Mouse (Mus musculus) adrenal gland, postnatal 10 days (tissue): ENCODE data around the gene Ngf. TPM values are rescaled to one million over a fixed set of nuclear protein-coding genes. Genes with fewer than 3 reads are reported as not detected.
A peak's percentile ranks its signal among the peaks of the same experiment; 100 is the strongest.

Experiments used
- DNase-seq: peaks from one replicate; pipeline ENCODE4 v3.0.0; 2021; ENCODE audit warnings: mixed read lengths
- long read RNA-seq, 2 experiments: library from polyadenylated mRNA; stranded (forward); transcript quantifications; one replicate each; pipeline ENCODE4 v2.0.0; 2021
- total RNA-seq, 2 experiments: library from RNA; stranded (reverse); gene quantifications; 2 replicates each; pipeline ENCODE4 v1.2.3; 2021

Gene Ngf
- total RNA-seq = 1 to 10 TPM; 2.7 to 3.1 TPM
- long read RNA-seq, experiment 1, partial matches to known transcripts = 2 of 3 reads
- long read RNA-seq, experiment 1, other reads (novel, unspliced or antisense) = 1 of 3 reads
- long read RNA-seq, experiment 2 = 0 reads

DNA sequence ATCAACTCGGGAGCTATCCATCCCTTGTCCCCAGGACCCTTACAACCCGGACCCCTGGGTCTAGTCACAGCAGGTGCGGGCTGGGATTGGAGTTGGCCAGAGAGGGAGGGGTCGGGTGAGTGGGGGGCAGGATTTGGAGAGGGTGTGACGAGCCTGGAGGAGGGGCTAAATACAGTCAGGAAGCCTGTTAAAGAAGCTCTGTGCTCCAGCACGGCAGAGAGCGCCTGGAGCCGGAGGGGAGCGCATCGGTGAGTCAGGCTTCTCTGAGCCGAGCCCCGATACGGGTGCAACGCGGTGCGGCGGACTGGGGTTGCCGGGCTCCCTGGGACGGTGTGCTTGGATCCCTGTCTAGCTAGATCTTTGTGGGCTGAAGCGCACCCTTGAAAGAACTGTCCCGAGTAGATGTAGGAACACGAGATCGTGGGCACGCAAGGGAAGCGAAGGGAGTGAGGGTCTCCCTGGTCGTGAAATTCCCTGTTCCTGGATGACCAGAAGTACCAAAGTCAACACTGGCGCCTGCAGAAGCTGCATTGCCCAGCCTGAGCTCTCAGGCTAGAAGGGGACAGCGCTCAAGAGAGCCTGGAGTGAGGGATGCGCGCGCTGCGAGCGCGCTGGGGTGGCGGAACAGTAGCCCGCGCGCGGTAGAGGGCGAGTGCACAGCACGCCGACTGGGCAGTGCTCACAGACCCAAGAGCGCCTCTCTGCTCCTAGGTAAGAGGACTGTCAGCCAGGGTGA, at the start of gene Ngf:
Gene Ngf (plus strand): TSS at position 207 of the 736 bp plus-strand sequence.
- peak; percentile 15 for DNase-seq

- DNase-seq = peak; percentile 46
Measured at GRCm38 (mm10) chr3:102445567-102445966, 24.2 kb upstream of the Ngf start.

DNA sequence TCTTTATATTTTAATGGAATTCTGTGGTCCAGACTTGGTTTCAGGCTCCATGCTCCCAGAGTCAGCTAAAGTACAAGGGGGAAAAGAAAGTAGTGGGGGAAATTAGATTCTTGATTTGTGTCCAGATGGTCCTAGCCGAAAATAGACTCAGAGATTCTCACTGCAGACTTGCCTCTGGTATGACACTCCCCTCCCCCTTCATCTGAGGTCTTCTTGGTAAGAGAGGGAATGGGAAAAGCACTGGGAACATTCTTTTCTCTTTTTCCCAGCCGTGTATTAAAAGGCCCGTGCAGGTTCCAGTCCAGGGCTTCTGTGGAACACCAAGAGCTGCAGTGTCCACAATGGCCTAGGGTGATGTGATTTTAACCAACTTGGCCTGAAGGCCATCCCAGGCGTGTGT, 23.0 kb upstream of the Ngf start:
- DNase-seq = no peak

DNA sequence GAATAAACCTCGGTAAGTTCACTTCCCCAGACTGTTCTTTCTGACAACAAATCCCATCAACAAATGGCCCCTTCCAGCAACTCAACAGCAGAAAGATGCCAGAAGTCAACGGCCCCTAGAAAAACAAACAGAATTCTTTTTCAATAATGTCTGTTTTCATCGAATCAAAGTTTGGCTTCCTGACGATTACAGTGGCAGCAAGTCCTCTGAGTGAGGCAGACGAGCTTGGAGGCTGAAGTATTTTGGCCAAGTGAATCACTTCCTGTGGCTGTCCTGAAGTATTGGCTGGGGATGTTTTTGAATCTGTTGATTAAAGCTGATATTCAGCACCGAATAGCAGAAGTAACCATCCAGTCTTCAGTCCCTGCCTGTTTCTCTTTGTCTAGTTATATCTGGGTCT, 15.2 kb upstream of the Ngf start:
- DNase-seq = no peak

DNA sequence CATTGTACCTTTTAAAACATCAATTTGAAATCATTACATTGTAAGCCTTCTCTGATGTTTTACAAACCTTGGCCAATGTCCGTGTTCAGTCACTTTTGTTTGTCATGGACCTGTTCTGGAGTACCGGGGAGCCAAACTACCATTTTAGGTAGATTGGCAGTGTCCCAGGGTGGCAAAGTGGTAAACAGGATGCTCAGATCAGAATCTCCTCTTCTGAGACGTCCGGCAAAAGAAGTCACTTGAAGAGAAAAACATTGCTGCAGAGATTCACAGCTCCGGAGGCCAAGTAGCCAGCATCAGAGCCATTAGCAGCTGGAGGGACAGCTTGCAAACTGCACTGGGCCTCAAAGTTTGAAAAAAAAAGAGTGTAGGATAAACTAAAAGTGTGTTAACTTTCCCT, 9.2 kb upstream of the Ngf start:
- no peak for DNase-seq

DNA sequence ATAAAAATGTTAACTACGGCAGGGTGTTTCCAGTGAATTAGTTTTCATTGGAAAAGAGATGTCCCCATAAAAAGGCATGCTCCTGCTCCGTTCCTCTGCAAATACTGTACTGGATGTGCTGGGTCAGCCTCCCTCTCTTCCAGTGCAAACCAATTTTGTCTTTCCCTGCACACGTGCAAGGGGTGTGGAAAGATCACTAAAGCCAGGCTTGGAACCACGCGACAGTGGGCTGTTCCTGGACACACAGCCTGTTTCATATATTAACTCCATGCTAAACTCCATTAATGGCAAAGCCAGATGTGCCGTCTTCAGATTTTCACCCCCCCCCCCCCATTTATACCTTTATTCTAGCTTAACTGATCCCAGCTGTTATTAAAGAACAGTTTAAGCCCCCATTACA, 8.7 kb upstream of the Ngf start:
- no peak for DNase-seq

DNA sequence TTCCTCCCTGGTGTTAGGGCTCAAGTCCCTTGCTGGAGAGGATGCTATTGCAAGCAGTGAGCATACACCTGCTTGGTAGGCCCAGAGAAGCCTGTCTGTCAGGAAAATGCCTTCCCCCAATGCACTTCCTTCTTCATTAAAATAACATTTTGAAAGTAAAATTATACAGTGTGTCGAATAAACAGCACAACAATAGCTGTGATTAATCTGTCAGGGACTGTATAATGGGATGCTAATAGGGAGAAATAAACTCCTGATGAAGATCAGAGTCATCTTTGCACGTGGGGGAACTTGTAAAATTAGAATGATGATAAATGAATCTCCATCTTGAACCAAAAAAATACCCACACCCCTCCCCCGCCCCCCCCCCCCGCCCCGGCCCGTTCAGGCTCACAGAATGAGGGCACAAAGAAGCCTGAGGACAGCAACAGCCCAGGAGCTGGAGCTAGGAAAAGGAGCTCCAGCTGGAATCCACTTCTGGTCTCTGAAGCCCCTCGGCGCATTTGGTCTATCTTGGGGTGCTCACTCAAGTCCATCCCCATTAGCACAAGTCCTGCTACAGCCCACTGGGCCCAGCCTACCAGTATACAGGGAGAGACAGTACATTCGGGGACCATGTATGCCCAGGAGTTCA, 6.9 kb upstream of the Ngf start:
- no peak for DNase-seq

- no peak for DNase-seq
Measured at GRCm38 (mm10) chr3:102463339-102463738, 6.4 kb upstream of the Ngf start.

DNA sequence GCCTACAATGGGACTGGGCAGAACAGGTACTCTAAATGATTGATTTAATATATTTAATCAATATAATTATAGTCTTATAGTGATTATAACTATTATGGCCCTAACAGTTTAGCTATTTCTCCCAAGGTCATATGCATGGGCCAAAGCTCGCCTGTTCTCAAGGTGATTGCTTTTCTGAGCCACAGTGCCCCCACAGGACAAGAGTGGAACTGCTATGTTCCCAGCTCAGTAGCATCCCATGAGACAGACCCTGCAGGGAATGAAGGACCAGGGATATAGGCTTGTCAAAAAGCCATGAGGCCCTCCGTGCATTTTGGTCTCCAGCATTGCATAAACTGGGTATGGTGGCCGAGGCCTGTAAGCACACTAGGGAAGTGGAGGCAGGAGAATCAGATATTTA, 3.1 kb upstream of the Ngf start:
- peak; percentile 74 for DNase-seq

DNA sequence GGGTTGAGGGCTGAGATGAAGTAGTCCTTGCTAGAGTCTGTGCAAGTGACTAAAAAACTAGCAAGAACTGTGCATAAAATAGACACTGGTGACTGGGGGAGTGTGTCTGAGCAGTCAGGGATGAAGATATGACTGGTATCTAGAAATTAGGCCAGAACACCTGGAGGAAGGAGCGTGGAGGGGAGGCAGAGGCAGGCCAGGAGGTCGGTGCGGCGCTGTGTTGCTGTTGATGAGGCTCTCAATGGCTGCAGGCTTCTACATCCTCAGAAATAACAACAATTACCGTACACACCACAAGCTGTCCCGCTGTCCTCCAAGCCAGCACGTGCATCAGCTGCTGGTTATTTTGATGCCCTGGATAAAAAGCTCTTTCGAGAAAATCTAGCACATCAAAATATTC, 2.6 kb upstream of the Ngf start:
- DNase-seq = no peak

- no peak for DNase-seq
Measured at GRCm38 (mm10) chr3:102471251-102471650, 1.5 kb downstream of the Ngf start.

DNA sequence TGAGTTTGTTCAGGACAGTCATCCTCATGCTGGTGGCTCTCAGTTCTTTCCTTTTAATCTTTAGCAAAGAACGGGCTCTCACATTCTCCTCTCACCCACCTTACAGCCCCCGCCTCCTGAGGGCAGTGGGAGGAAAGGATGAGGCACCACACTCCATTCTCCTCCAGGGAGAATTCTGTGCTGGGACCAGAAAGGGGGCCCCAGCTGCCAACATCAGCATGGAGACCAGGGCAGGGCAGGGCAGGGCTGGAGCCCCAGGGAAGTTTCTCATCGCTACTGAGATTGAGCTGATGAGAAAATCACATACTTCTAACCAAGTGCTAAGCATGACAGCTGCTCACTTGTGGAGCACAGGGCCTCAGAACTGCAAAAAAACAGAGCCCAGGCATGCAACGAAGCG, 2.1 kb downstream of the Ngf start:
- DNase-seq = no peak

GRCm38 (mm10) chr3:102474275-102475155, 4.8 kb downstream of the Ngf start:
- no peak for DNase-seq

- DNase-seq = no peak
Measured at GRCm38 (mm10) chr3:102477917-102478694, 8.4 kb downstream of the Ngf start.

- DNase-seq = no peak
Measured at GRCm38 (mm10) chr3:102490393-102491123, 20.8 kb downstream of the Ngf start.

GRCm38 (mm10) chr3:102498113-102498512, 28.4 kb downstream of the Ngf start:
- DNase-seq = no peak

DNA sequence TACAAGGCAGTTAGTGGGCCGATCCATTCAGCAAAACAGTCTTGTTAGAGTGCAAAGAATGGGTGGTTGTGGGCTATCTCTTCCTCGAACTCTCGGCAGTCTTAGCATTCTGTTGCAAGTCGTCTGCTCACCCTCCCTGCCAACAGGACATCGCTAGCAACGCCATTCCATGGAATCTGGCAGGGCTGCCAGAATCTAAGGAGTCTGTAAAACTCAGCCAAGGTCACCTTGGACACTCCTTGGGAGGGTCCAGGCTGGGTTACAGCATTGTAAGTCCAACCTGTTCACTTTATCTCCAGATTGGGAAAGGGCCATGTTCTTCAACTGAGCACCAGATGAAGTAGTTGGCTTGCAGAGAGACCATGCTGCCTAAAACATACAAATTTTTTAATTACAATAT, 29.2 kb downstream of the Ngf start:
- no peak for DNase-seq

DNA sequence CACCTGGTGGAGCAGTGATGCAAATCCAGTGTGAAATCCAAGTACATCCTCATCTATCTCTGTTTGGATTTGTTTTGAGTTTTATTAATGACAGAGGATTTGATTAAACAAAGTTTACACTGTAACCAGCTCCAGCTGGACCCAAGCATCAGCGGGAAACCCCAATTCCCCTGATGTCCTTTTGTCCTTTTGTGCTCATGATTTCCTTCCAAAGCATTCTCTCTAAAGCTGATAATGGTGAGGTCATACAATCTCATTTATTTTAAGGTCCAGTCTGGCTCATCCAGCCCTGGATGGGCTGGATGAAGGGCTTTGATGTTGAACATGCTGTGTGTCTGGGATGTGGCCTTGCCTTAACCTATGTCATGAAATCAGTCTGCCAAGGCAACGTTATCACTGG, 30.3 kb downstream of the Ngf start:
- DNase-seq = no peak

DNA sequence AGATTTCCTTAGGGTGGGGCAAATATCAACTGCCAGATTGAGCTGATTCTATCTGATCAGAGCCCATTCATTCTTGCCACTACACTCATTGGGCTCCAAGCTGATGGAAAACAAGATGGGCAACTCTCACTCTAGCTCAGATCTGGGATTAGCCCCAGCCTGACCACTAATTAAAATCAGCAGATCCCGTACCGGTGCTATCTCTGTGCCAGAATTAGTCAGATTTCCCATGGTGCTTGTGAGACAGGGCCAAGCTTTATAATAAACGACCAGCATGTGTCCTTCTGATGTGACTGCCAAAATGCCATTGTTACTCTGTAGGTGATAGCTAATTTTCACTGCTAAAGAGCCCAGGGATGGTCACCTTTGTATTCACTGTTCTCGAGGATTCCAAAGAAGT, 31.5 kb downstream of the Ngf start:
- DNase-seq = no peak

DNA sequence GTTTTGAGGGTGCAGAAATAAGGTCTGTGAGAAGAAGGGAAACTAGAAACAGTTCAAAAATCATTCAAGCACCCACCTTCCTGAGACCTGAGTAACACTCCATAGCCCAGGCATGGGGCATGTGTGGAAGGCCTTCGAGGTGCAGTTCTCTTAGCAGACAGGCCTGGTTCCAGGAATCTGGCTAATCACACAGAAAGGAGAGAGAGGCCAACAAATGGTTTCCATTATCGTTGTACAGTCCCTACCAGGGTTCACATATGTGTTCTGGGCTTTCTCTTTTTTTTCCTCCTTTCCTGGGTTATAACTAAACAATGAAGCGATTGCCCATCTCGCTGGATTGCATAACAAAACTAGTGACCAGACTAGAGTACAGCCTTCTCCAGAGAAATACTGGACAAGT, 35.4 kb downstream of the Ngf start:
- no peak for DNase-seq

DNA sequence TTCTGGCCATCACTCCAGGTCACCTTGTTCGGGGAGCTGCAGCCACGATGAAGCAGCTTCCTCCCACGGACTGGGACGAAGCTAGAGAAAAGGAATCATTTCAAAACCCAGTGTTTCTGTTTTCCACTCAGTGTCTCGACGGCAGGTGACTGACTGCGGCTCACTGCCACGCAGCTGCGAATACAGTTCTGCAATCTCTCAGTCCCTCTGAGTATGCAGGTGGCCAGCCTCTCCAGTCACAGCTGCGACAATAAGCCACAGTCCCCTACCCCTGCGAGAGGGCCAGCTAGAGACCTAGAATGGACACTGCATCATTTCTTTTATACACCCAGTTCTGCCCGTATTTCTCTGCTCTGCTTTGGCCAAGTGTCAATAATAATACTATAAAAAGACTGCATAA, 36.3 kb downstream of the Ngf start:
- DNase-seq = no peak
